ENCODE assay signal across 18 mouse cellular contexts in the genomic region with DNA sequence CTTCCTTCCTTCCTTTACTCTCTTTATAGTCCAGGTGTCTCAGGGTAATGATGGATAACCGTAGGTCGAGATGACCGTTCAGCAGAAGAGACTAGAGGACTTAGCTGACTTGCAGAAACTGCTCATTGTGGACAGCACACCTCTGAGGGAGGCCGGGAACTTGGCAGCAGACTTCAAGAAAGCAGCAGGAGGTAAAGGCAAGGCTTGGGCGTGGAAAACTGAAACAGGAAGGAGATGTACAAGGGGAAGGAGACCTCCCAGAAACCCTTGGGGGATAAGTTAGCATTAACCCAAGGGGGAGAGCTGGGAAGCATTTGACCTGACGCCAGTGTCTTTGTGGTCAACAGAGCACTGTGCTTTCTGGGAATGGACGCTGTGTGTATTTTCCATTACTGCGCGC. TPM values are rescaled to one million over a fixed set of nuclear protein-coding genes. Genes with fewer than 3 reads are reported as not detected.
"Had no signal": no experiment of that assay in that cellular context is flagged by ENCODE, and none has a peak within 500 bp of the region (broad histone marks: within the 10 kb centered on the region; RNA-seq: fewer than 3 reads in every experiment).

No protein-coding gene starts in this region.

- H3K27ac ChIP-seq: liver, embryonic 14.5 days; lung, embryonic 15.5 days; macrophage; midbrain, embryonic 13.5 days; neural tube, embryonic 13.5 days; stomach, embryonic 15.5 days; stomach, postnatal 0 days had no signal

- DNase-seq: lung, adult 18-20 months; lung, postnatal 14 days; lung, postnatal 36 days; right cerebral cortex, postnatal 14 days; thymus, adult 2 months; thymus, postnatal 14 days; thymus, postnatal 36 days had no signal

- H3K36me3 ChIP-seq: lung, embryonic 15.5 days; midbrain, embryonic 13.5 days; neural tube, embryonic 13.5 days; stomach, embryonic 15.5 days had no signal

- H3K9me3 ChIP-seq: lung, embryonic 15.5 days; midbrain, embryonic 13.5 days; neural tube, embryonic 13.5 days; stomach, embryonic 15.5 days had no signal

- H3K4me2 ChIP-seq: lung, embryonic 15.5 days; midbrain, embryonic 11.5 days; midbrain, embryonic 13.5 days; neural tube, embryonic 13.5 days; stomach, embryonic 15.5 days had no signal

- H3K9ac ChIP-seq: liver, embryonic 14.5 days; lung, embryonic 15.5 days; midbrain, embryonic 13.5 days; neural tube, embryonic 13.5 days; stomach, embryonic 15.5 days had no signal

- H3K27me3 ChIP-seq: megakaryocyte, embryonic 14.5 days; midbrain, embryonic 13.5 days; neural tube, embryonic 13.5 days; stomach, embryonic 15.5 days had no signal

- ATAC-seq: lung, postnatal 0 days; midbrain, embryonic 13.5 days had no signal

- H3K4me3 ChIP-seq: lung, embryonic 15.5 days; megakaryocyte, embryonic 14.5 days; midbrain, embryonic 13.5 days; neural tube, embryonic 13.5 days; stomach, embryonic 15.5 days had no signal

- H3K4me1 ChIP-seq: lung, embryonic 15.5 days; megakaryocyte, embryonic 14.5 days; midbrain, embryonic 13.5 days; stomach, embryonic 15.5 days had no signal

RNA-seq across cellular contexts. Expression of a gene that starts 58.8 kb away (rescaled TPM):
- total RNA-seq: neutrophil, adult 5-6 weeks had no signal
